Mouse (Mus musculus): Measurements from ENCODE around the gene Rxra. TPM values are rescaled to one million over a fixed set of nuclear protein-coding genes. Genes with fewer than 3 reads are reported as not detected.

Rxra gene
- total and polyA plus RNA-seq, 3 experiments = 2.1 to 5.5 (median 2.4) TPM

DNA sequence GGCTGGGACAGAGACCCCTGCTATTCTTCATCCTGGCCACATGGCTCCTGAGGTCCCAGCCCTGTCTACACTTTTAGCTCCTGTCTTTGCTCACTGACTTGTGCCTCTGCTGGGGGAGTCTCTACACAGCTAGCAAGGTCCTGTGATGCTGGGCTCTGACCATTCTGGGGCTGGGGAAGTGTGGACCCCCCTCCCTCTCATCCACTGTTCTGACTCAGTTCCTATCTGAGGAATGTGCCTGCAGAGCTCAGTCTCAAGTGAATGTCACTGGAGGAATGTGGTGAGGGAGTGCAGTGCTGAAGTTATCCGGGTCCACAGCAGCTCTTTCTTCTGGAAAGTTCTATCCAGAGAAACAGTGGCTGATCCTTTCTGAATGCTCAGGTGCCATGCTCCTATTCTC lies 39.4 kb upstream of the Rxra start:
- DNase-seq (ENCODE audit: extremely low read depth) = no peak
- Histone ChIP-seq H3K79me2 (replicated peaks; ENCODE audit: control insufficient read depth, extremely low read depth, insufficient read depth, poor library complexity, severe bottlenecking) (no peaks in the 10 kb centered on the region), H3K4me1 (ENCODE audit: control insufficient read depth in 1 of 2, insufficient read depth in 2 of 2) (no peaks in the 10 kb centered on the region), H3K4me2 (ENCODE audit: insufficient read depth, low read depth, poor library complexity, severe bottlenecking) (no peak overlapping the region), H3K36me3 (replicated peaks in 1 of 2; ENCODE audit: control insufficient read depth in 1 of 2, insufficient read depth in 1 of 2, low read length in 1 of 2) (no peaks in the 10 kb centered on the region), H3K4me3 (replicated peaks in 1 of 3; ENCODE audit: low read depth in 2 of 3, low read length in 2 of 3, poor library complexity in 1 of 3) (no peak overlapping the region), H3K27ac (ENCODE audit: insufficient read depth, low read depth) (no peak overlapping the region), H3K9me3 (replicated peaks; ENCODE audit: low read length) (no peaks in the 10 kb centered on the region), H3K9ac (ENCODE audit: insufficient read depth, low read depth) (no peak overlapping the region), H3K27me3 (replicated peaks) (peaks cover 92% of the 10 kb centered on the region)
- in situ Hi-C loops (cut with MboI; ENCODE audit: low pct_ligation_motif_present, low pct_unique_long_range_greater_than_20kb, low sequenced_read_pairs) = no loop called here
- dilution Hi-C loops (cut with MboI; ENCODE audit: extremely low pct_ligation_motif_present, extremely low pct_unique_long_range_greater_than_20kb, low sequenced_read_pairs) = no loop called here
- TF ChIP-seq KAT2A (IDR thresholded peaks at IDR 0.05; ENCODE audit: insufficient replicate concordance, low read length) (no peak), USF1 (IDR thresholded peaks at IDR 0.05; ENCODE audit: low read depth, low read length) (no peak), E2F4 (IDR thresholded peaks at IDR 0.05; ENCODE audit: insufficient replicate concordance, low read depth, low read length) (no peak), BHLHE40 (IDR thresholded peaks at IDR 0.05; ENCODE audit: low read depth, low read length) (no peak)

DNA sequence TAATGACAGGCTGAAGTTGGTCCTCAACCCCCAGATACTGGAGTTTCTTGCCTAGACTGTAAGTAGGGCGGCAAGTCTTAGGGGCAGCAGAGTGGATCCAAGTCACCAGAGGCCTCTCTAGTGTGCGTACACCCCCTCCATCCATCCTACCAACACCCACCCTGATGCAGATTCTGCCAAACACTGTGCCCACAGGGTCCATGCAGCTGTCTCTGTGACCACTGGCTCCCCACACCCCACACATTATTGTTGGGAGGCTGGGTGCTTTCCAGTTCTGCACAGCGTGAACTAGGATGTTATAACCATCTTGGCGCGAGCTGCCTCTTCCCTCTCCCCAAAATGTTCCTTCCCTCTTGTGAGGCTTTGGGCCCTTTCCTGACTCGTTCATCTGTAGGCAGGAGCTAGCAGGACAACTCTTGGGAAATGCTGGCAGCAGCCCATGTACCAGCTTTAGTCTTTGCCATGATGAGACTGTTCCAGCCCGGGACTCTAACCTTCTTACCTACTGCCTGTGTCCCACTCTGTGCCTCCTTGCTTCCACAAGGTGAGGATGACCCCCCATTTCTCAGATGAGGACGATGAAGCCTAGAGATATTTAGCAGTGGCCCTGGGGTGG lies 38.9 kb upstream of the Rxra start:
- TF ChIP-seq ZMIZ1 (IDR thresholded peaks at IDR 0.05; ENCODE audit: low read depth, low read length) (no peak), SIN3A (IDR thresholded peaks at IDR 0.05; ENCODE audit: low read length) (no peak), MAFK (IDR thresholded peaks at IDR 0.05; ENCODE audit: insufficient replicate concordance, low read length) (no peak), ZC3H11A (IDR thresholded peaks at IDR 0.05; ENCODE audit: low read depth, low read length) (no peak), NELFE (IDR thresholded peaks at IDR 0.05; ENCODE audit: low read depth, low read length) (no peak), UBTF (IDR thresholded peaks at IDR 0.05; ENCODE audit: low read depth, low read length) (no peak), HCFC1 (IDR thresholded peaks at IDR 0.05; ENCODE audit: low read depth, low read length) (no peak)
- Histone ChIP-seq H3K36me3 (replicated peaks in 1 of 2; ENCODE audit: control insufficient read depth in 1 of 2, insufficient read depth in 1 of 2, low read length in 1 of 2) (no peaks in the 10 kb centered on the region), H3K9ac (ENCODE audit: insufficient read depth, low read depth) (no peak overlapping the region), H3K4me3 (replicated peaks in 1 of 3; ENCODE audit: low read depth in 2 of 3, low read length in 2 of 3, poor library complexity in 1 of 3) (no peak overlapping the region), H3K4me1 (ENCODE audit: control insufficient read depth in 1 of 2, insufficient read depth in 2 of 2) (no peaks in the 10 kb centered on the region), H3K9me3 (replicated peaks; ENCODE audit: low read length) (no peaks in the 10 kb centered on the region), H3K27me3 (replicated peaks) (peaks cover 90% of the 10 kb centered on the region), H3K79me2 (replicated peaks; ENCODE audit: control insufficient read depth, extremely low read depth, insufficient read depth, poor library complexity, severe bottlenecking) (no peaks in the 10 kb centered on the region), H3K27ac (ENCODE audit: insufficient read depth, low read depth) (no peak overlapping the region), H3K4me2 (ENCODE audit: insufficient read depth, low read depth, poor library complexity, severe bottlenecking) (no peak overlapping the region)
- dilution Hi-C loops (cut with MboI; ENCODE audit: extremely low pct_ligation_motif_present, extremely low pct_unique_long_range_greater_than_20kb, low sequenced_read_pairs) = no loop called here
- no peak for DNase-seq (ENCODE audit: extremely low read depth)
- in situ Hi-C loops (cut with MboI; ENCODE audit: low pct_ligation_motif_present, low pct_unique_long_range_greater_than_20kb, low sequenced_read_pairs) = no loop called here

DNA sequence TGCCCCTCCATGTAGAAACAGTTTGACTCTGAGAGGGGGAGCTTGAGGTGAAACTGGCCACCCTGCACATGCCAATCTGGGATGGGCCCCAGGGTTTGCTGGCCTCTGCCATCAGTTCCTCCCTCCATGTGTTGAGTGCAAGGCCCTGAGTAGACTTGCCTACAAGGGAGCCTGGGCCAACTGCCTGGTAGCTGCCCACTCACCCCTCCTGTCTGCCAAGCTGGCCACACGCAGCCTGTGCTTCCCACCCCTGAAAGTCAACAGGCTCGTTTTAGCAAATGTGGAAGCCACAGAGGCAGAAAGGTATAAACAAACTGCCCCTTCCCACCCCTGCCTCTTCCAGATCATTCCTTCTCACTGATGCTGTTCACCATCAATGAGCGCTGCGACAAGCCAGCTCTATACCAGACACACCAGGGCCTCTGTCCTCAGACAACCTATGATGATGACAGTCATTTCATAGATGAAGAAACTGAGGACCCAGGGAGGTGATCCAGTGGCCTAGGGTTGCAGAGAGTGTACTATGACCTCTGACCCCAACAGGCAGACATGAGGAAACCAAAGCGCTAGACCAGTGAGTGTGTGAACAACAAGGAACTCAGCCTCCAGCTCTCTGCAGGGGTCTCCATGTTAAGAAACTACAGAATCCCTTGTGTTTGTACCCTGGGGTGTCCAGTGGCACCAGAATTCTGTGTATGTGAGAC lies 36.5 kb upstream of the Rxra start:
- in situ Hi-C loops (cut with MboI; ENCODE audit: low pct_ligation_motif_present, low pct_unique_long_range_greater_than_20kb, low sequenced_read_pairs) (no loop called here), dilution Hi-C loops (cut with MboI; ENCODE audit: extremely low pct_ligation_motif_present, extremely low pct_unique_long_range_greater_than_20kb, low sequenced_read_pairs) (no loop called here)
- H3K4me2 ChIP-seq (ENCODE audit: insufficient read depth, low read depth, poor library complexity, severe bottlenecking) = no peak overlapping the region
- no peak overlapping the region for H3K27ac ChIP-seq (ENCODE audit: insufficient read depth, low read depth)
- no peak for DNase-seq (ENCODE audit: extremely low read depth)
- H3K9ac ChIP-seq (ENCODE audit: insufficient read depth, low read depth) = no peak overlapping the region
- H3K4me3 ChIP-seq (replicated peaks in 1 of 3; ENCODE audit: low read depth in 2 of 3, low read length in 2 of 3, poor library complexity in 1 of 3) = no peak overlapping the region
- H3K9me3 ChIP-seq (replicated peaks; ENCODE audit: low read length) = no peaks in the 10 kb centered on the region
- no peak for TF ChIP-seq E2F4 (IDR thresholded peaks at IDR 0.05; ENCODE audit: insufficient replicate concordance, low read depth, low read length)
- no peak for TF ChIP-seq GABPA (IDR thresholded peaks at IDR 0.05; ENCODE audit: insufficient replicate concordance, low read depth, low read length)
- TF ChIP-seq NELFE (IDR thresholded peaks at IDR 0.05; ENCODE audit: low read depth, low read length) = no peak
- TF ChIP-seq NRF1 (IDR thresholded peaks at IDR 0.05; ENCODE audit: low read depth, low read length) = no peak
- no peak for TF ChIP-seq USF2 (conservative IDR thresholded peaks at IDR 0.05; ENCODE audit: low read depth, low read length)
- no peak for TF ChIP-seq UBTF (IDR thresholded peaks at IDR 0.05; ENCODE audit: low read depth, low read length)
- TF ChIP-seq SIN3A (IDR thresholded peaks at IDR 0.05; ENCODE audit: low read length) = no peak
- TF ChIP-seq POLR2AphosphoS2 (IDR thresholded peaks at IDR 0.05; ENCODE audit: low read depth, low read length) = no peak
- TF ChIP-seq MAZ (IDR thresholded peaks at IDR 0.05; ENCODE audit: low read depth, low read length) = no peak
- no peak for TF ChIP-seq JUND (conservative IDR thresholded peaks at IDR 0.05; ENCODE audit: low read depth, low read length)
- TF ChIP-seq CHD2 (IDR thresholded peaks at IDR 0.05; ENCODE audit: low read length) = no peak
- no peak for TF ChIP-seq TCF12 (IDR thresholded peaks at IDR 0.05; ENCODE audit: low read depth, low read length)
- no peak for TF ChIP-seq ZKSCAN1 (IDR thresholded peaks at IDR 0.05; ENCODE audit: borderline replicate concordance, low read depth, low read length)
- TF ChIP-seq MAX (IDR thresholded peaks at IDR 0.05; ENCODE audit: low read length) = no peak
- no peak for TF ChIP-seq CTCF (conservative IDR thresholded peaks at IDR 0.05 in 1 of 2, IDR thresholded peaks at IDR 0.05 in 1 of 2; ENCODE audit: low read depth in 2 of 2, low read length in 2 of 2)
- TF ChIP-seq MAFK (IDR thresholded peaks at IDR 0.05; ENCODE audit: insufficient replicate concordance, low read length) = no peak
- H3K79me2 ChIP-seq (replicated peaks; ENCODE audit: control insufficient read depth, extremely low read depth, insufficient read depth, poor library complexity, severe bottlenecking) = no peaks in the 10 kb centered on the region
- H3K4me1 ChIP-seq (ENCODE audit: control insufficient read depth in 1 of 2, insufficient read depth in 2 of 2) = no peaks in the 10 kb centered on the region
- peaks cover 90% of the 10 kb centered on the region for H3K27me3 ChIP-seq (replicated peaks)
- no peaks in the 10 kb centered on the region for H3K36me3 ChIP-seq (replicated peaks in 1 of 2; ENCODE audit: control insufficient read depth in 1 of 2, insufficient read depth in 1 of 2, low read length in 1 of 2)

Data from CH12.LX (cell line).